Mouse (Mus musculus): ENCODE results near the gene Coa4. TPM values are rescaled to one million over a fixed set of nuclear protein-coding genes. Genes with fewer than 3 reads are reported as not detected.

Gene Coa4
- polyA plus RNA-seq, 1 experiment from 2014 or later, result 17.2 TPM

Other genes with a start within 250 kb of the Coa4 start
- 16.7 and 19.5 TPM in 2 replicates for gene C2cd3, start 164.8 kb upstream of the Coa4 start, polyA plus RNA-seq (2015; fragmentation: Nextera tagmentation; extraction: Ambion mirVana)
- 160 and 170 TPM in 2 replicates for gene Ppme1, start 164.8 kb upstream of the Coa4 start, polyA plus RNA-seq (2015; fragmentation: Nextera tagmentation; extraction: Ambion mirVana)
- not detected in 2 replicates for gene Ucp3, start 64.1 kb upstream of the Coa4 start, polyA plus RNA-seq (2015; fragmentation: Nextera tagmentation; extraction: Ambion mirVana)
- 59.5 and 69.5 TPM in 2 replicates for gene Ucp2, start 43.7 kb upstream of the Coa4 start, polyA plus RNA-seq (2015; fragmentation: Nextera tagmentation; extraction: Ambion mirVana)
- 3.9 and 4.4 TPM in 2 replicates for gene Dnajb13, start 22.1 kb upstream of the Coa4 start, polyA plus RNA-seq (2015; fragmentation: Nextera tagmentation; extraction: Ambion mirVana)
- gene Rab6a, start 70.3 kb downstream of the Coa4 start, polyA plus RNA-seq (2015; fragmentation: Nextera tagmentation; extraction: Ambion mirVana), result 286 and 294 TPM in 2 replicates
- gene Mrpl48, start 71.2 kb downstream of the Coa4 start, polyA plus RNA-seq (2015; fragmentation: Nextera tagmentation; extraction: Ambion mirVana), result 89.4 and 94.0 TPM in 2 replicates
- gene Plekhb1, start 125.3 kb downstream of the Coa4 start, polyA plus RNA-seq (2015; fragmentation: Nextera tagmentation; extraction: Ambion mirVana), result 9.7 and 17.4 TPM in 2 replicates
- gene Fam168a, start 169.6 kb downstream of the Coa4 start, polyA plus RNA-seq (2015; fragmentation: Nextera tagmentation; extraction: Ambion mirVana), result 100 and 104 TPM in 2 replicates

All from midbrain, embryonic 16.5 days (tissue).